Mouse (Mus musculus) kidney, postnatal 14 days (tissue): ENCODE data around the gene Nwd1.
"Not testable (repeated sequence)": the region's sequence is repeated elsewhere in the genome, so short reads cannot be mapped to it uniquely, and the experiment has no call there.

Experiments used
- DNase-seq: peaks from one replicate; pipeline ENCODE4 v3.0.0; 2022; ENCODE audit warnings: mixed read lengths

The Nwd1 gene

DNA sequence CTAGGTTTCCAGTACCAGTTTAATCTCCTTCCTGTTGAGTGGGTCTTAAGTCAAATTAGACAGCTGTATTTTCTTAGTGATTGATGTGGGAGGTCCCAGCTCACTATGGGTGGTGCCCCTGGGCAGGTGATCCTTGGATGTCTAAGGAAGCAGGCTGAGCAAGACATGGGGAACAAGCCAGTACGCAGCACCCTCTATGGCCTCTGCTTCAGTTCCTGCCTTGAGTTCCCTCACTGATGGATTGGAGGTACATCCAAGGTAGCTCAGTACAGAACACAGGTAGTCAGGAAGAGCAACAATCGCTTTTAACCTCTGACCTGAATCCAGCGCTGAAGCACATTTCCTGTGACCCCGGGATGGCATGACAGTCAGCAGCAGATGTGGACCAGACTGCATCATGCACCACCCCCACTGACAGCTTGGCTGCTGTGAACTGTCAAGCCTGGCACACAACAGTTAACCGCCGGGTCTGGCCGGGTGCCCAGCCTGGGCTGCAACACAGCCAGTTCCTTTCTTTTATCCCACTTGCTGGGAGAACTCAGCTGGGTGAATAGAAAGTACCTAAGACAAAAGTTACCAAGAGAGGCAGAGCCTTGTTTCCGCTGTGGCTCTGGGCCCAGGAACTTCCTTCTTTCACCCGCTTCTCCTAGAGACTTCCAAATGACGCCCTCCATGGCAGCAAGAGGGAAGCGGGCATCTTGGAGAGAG, at the start of gene Nwd1:
Gene Nwd1 (plus strand): TSS at position 652 of the 708 bp plus-strand sequence.
- peak; percentile 66 for DNase-seq

DNA sequence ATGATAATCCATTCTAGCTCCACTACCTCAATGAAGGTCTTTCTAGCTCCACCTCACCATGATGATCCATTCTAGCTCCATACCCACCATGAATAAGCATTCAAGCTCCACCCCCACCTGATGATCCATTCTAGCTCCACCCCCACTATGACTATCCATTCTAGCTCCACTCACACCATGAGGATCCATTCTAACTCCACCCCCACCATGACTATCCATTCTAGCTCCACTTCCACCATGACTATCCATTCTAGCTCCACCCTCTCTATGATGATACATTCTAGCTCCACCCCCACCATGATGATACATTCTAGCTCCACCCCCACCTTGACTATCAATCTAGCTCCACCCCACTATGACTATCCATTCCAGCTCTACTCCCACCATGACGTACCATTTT, 3.6 kb upstream of the Nwd1 start:
- DNase-seq = no peak

DNA sequence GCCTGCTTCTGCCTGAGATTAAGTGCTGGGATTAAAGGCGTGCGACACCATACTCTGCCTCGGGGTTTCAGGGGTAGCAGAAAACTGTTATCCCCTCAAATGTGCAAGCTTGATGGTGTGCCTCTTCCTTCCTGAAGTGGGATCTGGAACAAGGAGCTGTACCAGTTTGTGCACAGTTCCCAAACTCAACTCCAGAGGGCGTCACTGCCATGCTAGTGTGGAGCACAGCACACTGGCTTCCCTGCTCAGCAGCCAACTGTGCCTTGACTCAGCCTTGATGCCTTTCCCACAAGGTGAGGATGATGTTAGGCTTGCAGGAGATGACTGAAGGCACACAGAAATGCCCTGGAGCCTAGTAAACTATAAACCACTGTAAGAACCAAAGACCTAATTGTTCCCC, 1.9 kb upstream of the Nwd1 start:
- DNase-seq = no peak

DNA sequence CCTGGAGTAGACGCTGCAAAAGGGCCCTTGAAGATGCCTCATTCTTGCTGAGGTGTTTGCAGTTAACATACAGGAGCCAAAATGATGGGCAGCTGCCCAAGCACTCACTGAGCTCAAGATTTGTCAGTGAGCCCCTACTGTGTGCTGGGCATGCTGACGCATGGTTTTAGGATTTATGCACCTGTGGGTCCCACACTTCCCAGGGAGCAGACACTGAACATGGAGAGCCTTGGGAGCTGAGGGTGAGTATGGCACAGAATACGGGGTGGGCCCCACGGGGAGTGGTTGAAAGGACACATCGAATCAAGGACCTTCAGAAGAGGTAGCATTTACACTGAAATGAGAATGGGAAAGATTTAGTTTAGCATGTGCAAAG, 245 bp downstream of the Nwd1 start:
- DNase-seq = no peak

DNA sequence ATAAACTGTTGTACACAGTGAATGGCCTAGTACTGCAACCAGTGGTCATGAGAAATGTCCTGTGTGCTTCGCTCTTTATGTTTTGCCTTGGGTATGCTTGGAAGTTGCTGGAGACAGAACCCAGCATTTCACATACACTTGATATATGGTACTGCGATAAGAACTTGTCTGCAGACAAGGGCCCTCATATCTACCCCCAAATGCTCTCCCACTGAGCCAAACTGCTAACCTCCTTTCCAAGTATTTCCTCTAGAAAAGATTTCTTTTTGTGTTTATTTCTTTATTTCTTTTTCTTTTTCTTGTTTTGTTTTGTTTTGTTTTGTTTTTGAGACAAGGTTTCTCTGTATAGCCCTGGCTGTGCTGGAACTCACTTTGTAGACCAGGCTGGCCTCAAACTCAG, 4.2 kb downstream of the Nwd1 start:
- no peak for DNase-seq

DNA sequence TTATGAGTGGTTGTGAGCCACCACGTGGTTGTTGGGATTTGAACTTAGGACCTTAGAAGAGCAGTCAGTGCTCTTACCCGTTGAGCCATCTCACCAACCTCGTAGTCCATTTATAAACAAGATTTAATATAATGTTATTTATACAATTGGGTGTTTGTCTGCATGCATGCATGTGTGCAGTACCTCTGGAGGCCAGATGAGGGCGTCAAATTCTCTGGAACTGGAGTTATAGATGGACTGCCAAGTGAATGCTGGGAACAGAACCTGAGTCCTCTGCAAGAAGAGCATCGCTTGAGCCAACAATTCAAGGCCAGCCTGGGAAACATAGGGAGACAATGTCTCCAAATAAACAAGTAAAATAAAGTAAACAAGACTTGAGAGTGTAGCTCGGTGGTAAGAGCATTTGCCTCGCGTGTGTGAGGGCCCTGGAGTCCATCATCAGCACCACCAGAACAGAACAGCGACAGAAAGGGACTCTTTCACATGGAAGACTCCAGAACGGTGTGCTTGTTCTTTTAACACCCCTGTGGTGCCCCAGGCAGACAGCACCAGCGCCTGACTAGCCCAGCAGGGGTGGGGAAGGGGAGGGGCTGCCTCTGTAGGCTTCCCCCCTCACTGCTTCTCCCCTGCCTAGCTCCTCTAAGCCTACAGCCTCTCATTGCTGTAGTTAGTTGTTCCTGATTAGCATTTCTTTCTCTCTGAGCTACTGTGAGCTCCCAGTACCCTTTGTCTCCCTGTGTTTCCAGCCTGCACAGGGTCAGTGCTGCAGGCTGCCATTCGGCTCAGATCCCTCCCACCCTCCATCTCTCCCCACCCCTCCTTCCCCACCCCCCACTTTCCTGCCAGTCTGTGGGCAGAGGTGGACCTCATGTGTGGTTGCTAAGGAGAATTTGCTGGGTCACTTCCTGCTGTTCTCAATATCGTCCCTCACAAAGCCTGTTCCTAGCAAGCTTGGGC, 8.3 kb downstream of the Nwd1 start:
- DNase-seq = no peak

DNA sequence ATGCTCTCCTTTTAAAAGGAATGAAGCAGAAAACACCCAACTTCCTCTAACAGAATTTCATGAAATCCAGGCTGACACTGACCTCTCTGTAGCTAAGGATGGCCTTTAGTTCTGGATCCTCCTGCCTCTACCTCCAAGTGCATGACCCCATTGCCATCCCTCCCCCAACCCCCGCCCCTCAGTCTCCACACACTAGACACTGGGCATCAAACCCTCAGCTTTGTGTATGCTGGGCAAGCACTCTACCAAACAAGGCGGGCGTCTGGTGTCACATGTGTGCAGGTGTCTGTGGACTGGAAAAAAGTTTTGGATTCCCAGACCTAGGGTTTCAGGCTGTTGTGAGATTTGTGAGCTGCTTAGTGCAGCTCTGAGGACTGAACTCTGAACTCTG, 9.0 kb downstream of the Nwd1 start:
- DNase-seq = no peak

DNA sequence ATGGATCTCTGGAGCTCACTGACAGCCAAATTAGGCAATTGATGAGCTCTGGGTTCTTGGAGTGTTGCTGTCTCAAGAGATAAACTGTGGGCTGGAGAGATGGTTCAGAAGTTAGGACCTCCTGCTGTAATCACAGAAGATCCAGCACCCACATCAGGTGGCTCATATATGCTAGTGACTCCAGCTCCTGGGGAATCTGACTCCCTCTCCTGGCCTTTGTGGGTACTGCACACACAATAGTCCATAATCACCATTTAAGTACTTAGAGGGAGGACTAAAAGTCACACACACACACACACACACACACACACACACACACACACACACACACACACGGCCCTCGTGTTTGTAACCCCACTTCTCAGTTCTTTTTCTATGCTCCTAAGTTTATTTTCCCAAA, 13.5 kb downstream of the Nwd1 start:
- no peak for DNase-seq

DNA sequence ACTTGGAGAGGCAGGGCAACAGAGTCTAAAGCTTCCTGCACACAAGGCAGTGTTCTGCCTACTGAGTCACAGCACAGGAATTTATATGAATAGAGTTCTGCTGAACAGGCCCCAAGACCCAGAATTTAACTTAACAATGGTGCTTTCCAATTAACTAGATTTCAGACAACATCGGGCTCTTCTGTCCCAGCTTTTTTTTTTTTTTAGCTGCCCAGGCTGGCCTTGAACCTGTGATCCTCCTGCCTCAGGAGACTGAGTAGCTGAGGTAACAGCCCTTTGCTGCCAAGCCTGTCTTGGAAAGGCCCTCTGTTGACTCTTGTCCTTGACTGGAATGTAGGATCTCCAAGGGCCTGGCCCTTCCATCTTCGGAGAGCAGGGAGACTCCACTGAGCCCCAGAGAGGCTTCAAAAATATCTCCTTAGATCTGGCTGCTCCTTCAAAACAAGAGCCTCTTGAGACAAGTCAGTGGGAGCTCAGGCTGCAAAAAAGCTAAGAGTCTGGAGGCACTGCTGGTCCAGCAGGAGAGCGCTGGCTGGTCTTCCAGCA, 17.7 kb downstream of the Nwd1 start:
- no peak for DNase-seq

DNA sequence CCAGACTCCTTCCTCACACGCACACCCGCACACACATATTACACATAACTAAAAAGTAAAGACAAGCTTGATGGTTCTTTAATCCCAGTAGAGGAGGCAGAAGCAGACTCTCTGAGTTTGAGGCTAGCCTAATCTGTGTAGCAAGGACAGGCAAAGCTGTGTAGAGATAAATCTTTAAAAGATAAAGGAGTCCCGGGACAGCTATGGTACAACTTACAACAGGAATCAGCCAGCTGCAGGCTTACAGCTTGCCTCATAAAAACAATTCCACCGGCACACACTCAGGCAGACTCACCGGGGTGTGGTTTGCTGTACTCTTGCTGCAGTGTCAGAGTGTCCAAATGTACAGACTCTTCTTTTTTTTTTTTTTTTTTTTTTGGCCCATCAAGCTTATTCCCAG, 18.2 kb downstream of the Nwd1 start:
- no peak for DNase-seq

DNA sequence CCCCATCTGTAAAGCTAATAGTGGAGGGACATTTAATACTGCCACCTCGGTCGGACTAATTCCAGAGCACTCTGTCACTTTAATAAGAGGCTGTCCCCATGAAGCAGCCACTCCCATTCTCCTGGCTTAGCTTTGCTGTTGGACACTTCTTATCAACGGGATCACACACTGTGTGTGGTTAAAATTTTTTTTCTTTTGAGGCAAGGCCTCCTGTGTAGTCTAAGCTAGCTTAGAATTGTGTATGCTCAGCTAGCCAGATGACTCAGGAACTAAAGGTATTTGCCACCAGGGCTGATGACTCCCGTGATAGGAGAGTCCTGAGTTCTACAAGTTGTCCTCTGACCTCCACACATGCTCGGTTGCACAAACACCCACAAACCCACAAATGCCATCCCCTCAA, 18.9 kb downstream of the Nwd1 start:
- no peak for DNase-seq

DNA sequence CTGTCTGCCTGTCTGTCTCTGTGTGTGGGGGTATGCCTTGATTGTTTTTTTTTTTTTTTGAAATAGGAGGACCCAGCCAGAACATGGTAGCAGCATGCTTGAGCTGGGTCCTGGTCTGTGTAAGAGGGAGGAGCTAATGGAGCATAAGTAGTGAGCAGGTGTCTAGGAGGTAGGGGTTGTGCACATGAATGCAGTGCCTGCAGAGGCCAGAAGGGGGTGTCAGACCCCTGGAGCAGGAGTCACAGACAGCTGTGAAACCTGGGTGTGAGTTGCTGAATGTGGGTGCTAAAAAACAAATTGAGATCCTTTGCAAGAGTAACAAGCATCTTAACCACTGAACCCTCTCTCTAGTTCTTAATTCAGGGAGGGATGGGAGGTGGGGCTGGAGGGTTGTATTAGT, 22.4 kb downstream of the Nwd1 start:
- DNase-seq = no peak

DNA sequence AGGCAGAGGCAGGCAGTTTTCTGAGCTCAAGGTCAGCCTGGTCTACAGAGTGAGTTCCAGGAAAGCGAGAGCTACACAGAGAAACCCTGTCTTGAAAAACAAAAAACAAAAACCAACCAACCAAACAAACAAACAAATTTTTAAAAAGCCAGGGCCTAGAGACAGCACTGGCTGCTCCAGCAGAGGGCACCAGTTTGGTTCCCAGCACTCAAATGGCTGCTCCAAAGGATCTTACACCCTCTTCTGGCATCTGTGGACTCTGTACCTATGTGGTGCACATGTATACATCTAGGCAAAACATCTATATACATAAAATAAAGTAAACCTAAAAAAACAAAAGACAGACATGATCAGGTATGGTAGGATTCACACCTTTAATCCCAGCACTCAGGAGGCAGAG, 26.3 kb downstream of the Nwd1 start:
- DNase-seq = no peak

DNA sequence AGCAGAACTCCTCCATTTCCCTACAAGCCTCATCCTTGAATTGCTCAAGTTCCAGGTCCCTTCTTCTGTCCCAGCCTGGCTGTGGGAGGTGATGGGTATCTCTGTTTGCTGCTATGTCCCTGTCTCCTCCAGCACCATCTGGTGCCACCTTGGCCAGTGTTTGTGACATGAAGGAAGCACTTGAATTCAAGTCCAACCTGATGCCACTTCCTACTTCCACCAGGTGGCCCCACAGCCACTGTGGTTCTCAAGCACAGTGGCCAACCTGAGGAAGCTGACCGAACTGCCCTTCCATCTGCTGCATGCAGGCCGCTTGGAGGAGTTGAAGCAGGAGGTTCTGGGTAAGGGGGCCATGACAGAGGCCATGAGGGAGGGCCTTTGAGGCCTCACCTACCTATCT, 27.7 kb downstream of the Nwd1 start:
- DNase-seq = no peak

DNA sequence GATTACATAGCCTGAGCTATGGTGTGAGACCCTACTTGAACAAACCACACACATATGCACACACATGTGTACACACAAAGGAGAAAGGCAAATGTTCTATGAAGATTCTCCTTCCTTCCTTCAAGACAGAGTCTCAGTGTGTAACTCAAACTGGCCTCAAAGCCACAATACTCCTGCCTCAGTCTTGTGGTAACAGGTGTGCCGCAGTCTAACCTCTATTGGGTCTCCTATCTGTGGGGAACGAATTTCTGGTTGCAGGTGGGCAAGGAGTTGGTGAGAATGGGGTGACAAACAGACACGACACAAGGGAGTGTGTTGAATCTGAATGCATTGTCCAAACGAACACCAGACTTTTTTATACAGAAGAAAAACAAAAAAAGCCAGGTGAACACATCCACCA, 29.9 kb downstream of the Nwd1 start:
- no peak for DNase-seq

DNA sequence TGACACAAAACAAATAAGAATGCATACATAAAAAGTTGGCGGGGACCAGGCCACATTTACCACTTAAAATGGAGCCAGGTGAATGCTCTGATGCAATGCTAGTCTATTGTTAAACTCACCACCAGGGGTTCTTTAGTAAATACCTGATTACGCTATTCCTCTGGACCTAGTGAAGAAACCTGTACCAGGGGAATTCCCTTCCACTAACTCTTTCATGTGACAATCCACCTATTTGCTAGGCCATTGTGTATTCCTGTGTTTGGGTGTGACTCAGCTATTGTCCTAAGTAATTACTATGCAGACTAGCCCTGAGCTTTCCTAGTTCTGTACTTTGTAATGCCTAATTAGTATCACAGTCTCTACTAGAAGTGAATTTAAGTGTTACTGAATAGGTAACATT, 30.3 kb downstream of the Nwd1 start:
- not testable (repeated sequence) for DNase-seq

DNA sequence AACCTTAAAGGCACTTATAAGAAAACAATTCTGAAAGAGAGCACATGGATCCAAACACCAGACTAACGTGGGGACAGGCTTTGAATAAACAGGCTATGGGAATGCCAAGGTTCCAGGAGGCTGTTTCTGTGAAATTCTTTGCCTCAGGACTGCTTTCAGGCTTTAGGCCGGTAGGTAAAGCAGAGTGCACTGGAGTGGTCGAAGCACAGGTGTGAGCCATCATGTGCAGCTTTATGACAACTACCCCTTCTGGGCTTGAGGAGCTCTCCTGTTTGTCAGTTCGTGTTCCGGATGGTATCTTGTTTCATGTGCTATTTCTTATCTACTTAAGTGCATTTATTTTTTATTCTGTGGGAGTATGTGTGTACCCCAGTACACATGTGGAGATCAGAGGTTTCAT, 30.8 kb downstream of the Nwd1 start:
- DNase-seq = no peak

DNA sequence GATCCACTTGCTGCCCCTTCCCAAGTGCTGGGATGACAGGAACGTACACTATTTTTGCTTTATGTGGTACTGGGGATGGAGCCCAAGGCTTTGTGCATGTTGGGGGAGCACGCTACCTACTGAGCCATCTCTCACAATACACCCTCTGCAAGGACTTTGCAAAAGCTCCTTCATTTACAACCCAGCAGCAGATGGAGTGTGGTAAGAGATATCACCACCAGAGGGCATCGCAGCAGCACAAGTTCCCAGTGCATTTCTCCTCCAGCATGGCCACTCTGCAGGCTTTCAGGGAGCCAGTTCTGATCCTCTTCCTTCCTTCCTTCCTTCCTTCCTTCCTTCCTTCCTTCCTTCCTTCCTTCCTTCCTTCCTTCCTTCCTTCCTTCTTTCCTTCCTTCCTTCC, 33.6 kb downstream of the Nwd1 start:
- peak; percentile 63 for DNase-seq

DNA sequence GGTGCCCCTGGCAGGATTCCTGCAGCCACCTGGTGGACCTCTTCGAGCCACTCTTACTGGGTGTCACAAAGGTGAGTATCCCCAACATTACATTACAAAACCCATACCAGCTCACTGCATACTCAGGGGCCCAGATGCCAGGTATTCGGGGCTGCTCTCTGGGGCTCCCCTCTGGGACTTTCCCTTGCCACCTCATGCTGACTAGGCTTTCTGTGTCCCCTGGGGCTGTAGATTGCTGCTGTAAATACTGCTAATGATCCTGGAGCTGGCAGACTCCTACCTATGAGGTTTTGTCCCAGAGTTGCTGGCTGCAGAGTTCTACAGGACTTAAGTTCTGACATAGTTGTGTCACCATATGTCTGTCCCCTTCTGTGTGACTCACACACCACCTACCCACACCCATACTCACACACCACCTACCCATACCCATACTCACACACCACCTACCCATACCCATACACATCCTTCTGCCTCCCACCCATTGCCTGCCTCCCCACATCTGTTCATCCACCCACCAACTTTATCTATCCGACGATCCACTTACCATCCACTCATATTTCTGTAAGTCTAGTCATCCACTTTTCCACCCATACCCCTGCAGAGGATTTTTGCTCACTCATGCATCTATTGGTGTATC, 35.7 kb downstream of the Nwd1 start:
- no peak for DNase-seq

DNA sequence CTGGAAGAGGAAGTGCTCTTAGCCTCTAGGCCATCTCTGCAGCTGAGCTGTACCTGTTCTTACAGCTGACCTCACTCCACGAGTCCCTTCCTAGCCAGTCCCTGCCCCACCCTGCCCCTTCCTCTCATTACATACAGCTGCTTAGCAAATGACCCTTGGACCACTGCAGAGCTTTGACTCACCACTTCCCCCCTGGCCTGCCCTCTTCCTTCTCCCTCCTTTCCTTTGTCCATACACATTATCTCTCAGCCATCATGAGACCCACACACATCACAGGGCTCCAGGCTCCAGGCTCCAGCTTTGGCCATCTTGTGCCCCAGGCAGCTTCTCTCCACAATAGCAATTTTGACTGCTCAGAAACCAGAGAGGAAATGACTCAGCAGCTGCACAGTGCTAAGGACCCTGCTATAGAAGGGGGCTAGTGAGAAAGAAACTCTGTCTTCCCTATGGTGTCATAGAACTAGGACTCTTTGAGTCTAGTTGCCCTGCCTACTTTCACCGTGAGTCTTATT, 36.6 kb downstream of the Nwd1 start:
- no peak for DNase-seq

DNA sequence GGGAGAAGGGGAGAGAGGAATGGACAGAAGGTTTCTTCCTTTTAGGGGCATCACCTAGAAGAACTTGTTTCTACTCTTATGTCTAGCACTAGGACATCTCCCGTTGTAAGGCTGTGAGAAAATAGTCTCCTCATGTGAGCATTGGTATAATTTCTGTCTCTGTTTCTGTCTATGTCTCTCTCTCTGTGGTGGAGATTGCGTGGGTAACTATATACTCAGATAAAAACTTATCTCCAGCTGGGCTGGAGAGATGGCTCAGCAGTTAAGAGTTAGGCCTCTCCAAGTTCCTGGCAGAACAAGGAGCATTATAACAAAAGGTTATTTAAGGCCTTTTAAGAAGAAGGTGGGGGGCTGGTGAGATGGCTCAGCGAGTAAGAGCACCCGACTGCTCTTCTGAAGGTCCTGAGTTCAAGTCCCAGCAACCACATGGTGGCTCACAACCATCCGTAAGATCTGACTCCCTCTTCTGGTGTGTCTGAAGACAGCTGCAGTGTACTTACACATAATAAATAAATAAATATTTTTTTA, 37.1 kb downstream of the Nwd1 start:
- not testable (repeated sequence) for DNase-seq

DNA sequence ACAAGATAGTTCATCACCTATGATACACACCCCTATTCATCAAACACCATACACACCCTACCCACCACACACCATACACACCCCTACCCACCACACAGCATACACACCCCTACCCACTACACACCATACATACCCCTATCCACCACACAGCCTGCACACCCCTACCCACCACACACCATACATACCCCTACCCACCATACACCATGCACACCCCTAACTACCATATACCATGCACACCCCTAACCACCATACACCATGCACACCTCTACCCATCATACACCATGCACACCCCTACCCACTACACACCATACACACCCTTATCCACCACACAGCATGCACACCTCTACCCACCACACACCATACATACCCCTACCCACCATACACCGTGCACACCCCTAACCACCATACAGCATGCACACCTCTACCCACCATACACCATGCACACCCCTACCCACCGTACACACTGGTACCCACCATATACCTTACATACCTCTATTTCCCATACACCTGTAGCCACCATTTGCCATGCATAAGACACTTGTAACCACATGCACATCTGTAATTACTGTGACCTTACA, 51.9 kb downstream of the Nwd1 start:
- DNase-seq = no peak

DNA sequence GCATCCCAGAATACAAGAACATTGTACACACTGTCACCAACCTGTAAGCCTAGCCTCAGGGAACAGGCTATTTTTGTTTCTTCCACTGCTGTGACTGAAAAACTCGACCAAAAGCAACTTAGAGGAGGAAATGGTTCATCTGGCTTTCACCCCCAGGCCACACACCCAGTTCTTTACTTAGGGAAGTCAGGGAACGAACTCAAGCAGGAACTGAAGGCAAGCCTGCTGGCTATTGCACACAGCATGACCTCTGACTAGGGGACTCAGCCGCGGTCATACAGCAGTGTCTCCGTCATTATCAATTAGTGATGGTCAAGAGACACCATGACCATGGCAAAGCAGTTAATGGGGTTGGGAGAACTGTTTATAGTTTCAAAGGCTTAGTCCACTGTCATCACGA, 66.1 kb downstream of the Nwd1 start:
- no peak for DNase-seq
